Mouse (Mus musculus) liver, embryonic 13.5 days (tissue): ENCODE measurements around the gene Ccnt1. TPM values are rescaled to one million over a fixed set of nuclear protein-coding genes. Genes with fewer than 3 reads are reported as not detected.
"Not testable (repeated sequence)": the region's sequence is repeated elsewhere in the genome, so short reads cannot be mapped to it uniquely, and the experiment has no call there.

Source experiments
- ATAC-seq: fragments of 200-750 bp; cut with Nextera tagmentation; 2 replicates; pipeline ENCODE4 v1.8.0; 2017; ENCODE audit warnings: low read depth, mild to moderate bottlenecking, moderate number of reproducible peaks, moderate library complexity
- DNase-seq: peaks from one replicate; pipeline ENCODE4 v3.0.0; 2022
- H3K27ac ChIP-seq: fragments of 300-500 bp; sonication (generic); 2 replicates; pipeline ENCODE4 v1.5.1; 2015; ENCODE audit warnings: moderate library complexity, mild to moderate bottlenecking, inconsistent platforms
- H3K27me3 ChIP-seq: fragments of 300-500 bp; sonication (generic); 2 replicates; pipeline ENCODE4 v1.6.1; 2015; ENCODE audit warnings: mild to moderate bottlenecking, inconsistent platforms
- H3K36me3 ChIP-seq: fragments of 300-500 bp; sonication (generic); 2 replicates; pipeline ENCODE4 v1.6.1; 2015; ENCODE audit warnings: mild to moderate bottlenecking, inconsistent platforms
- H3K4me1 ChIP-seq: fragments of 300-500 bp; sonication (generic); replicated peaks from 2 replicates; pipeline ENCODE4 v1.6.1; 2015; ENCODE audit warnings: inconsistent platforms
- H3K4me2 ChIP-seq: fragments of 300-500 bp; sonication (generic); 2 replicates; pipeline ENCODE4 v1.6.1; 2015; ENCODE audit warnings: inconsistent platforms, mild to moderate bottlenecking, moderate library complexity
- H3K4me3 ChIP-seq: fragments of 300-500 bp; sonication (generic); replicated peaks from 2 replicates; pipeline ENCODE4 v1.5.1; 2015; ENCODE audit warnings: mild to moderate bottlenecking, inconsistent platforms
- H3K9ac ChIP-seq: fragments of 300-500 bp; sonication (generic); 2 replicates; pipeline ENCODE4 v1.6.1; 2015; ENCODE audit warnings: mild to moderate bottlenecking, inconsistent platforms
- H3K9me3 ChIP-seq: fragments of 300-500 bp; sonication (generic); replicated peaks from 2 replicates; pipeline ENCODE4 v1.6.1; 2016; ENCODE audit warnings: inconsistent platforms
- WGBS: fragments of 180-500 bp; shearing (Covaris S2); methylation state at CpG from one replicate; pipeline ENCODE4 v1.1.7; 2015; ENCODE audit not compliant: insufficient replicate concordance; 5-methylcytosine and 5-hydroxymethylcytosine counted together
- polyA plus RNA-seq: library from polyadenylated mRNA; unstranded; fragments of >200 nt; fragmentation: Nextera tagmentation; extraction: Ambion mirVana; gene quantifications from 2 replicates; pipeline ENCODE4 v1.2.1, GENCODE M21; 2015

Ccnt1 gene
- polyA plus RNA-seq, 1 experiment from 2014 or later = 27.4 TPM

DNA sequence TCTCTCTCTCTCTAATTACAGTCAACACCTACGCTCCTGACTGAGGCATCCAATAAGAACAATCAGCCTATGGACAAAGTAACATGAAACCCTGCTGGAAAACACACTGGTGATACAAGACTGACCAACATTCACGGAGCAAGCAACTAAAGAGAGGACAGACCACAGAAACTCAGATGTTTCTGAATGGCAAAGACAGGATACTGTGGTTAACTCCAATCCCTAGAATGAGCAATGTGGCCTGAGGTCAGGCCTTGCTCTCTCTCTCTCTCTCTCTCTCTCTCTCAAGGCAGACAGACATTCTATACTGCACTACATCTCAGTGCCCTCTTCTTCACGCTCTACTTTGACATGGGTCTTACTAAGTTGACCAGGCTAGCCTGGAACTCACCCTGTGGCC is 49.5 kb downstream of the Ccnt1 start:
- H3K4me3 ChIP-seq = no peak overlapping the region
- no peak for DNase-seq
- no peak overlapping the region for H3K27ac ChIP-seq
- ATAC-seq = no peak
- no peak overlapping the region for H3K9ac ChIP-seq
- peaks cover 8% of the 10 kb centered on the region for H3K4me1 ChIP-seq
- peaks cover 79% of the 10 kb centered on the region for H3K36me3 ChIP-seq
- 79% methylated on average over 3 of the region's 3 CpGs for WGBS
- H3K9me3 ChIP-seq = no peaks in the 10 kb centered on the region
- no peaks in the 10 kb centered on the region for H3K27me3 ChIP-seq
- H3K4me2 ChIP-seq = no peak overlapping the region

DNA sequence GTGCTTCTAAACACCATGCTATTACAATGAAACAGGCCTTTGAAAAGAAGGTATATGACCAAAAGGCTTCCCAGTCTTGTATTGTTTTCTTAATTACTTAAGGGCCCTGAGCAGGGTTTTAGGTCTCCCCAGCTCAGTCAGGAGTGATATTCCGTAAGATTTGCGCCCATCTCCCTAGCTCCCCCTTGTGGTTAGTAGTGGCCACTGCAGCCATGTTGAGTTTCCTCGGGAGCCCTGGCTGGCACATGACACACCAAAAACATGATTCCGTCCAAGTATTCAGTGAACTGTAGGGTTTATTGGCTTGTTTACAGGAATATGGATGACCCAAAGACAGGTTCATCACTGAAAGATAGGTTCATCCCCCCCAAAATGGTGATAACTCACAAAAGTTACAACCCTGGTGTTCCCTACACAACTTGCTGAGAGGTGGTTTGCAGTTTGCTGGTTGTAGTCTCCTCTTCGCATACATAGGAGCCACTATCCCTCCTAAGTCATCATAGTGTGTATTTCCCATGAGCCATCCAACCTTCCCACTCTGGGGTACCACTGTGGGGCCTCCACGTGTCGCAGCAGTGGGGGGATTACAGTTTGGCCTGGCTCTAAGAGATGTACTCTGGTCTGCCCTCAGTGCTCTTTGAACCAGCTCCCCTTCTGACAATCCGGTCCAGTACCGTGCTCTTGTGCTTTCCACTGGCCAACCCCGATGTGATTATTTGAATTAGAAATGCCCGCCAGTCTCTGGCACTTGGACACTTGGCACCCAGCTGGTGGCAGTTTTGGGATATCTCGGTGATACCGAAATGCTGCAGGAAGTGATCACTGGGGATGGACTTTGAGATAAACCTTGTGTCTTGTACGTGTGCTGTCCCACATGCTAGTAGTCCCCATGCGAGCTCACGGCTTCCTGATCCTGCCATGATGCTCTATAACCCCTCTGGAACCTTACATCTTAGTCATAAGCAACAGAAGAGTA is 53.1 kb downstream of the Ccnt1 start:
- peak; percentile 32; the same call in 1 of the 2 replicates for ATAC-seq
- Histone ChIP-seq H3K27ac (no peak overlapping the region; the same call in 1 of the 2 replicates), H3K9me3 (no peaks in the 10 kb centered on the region), H3K4me3 (no peak overlapping the region), H3K4me2 (no peak overlapping the region), H3K36me3 (peaks cover 46% of the 10 kb centered on the region), H3K9ac (no peak overlapping the region), H3K4me1 (peaks cover 9% of the 10 kb centered on the region; the same call in 1 of the 2 replicates), H3K27me3 (no peaks in the 10 kb centered on the region)
- peak; percentile 51 for DNase-seq
- 52% methylated on average over 16 of the region's 16 CpGs for WGBS

DNA sequence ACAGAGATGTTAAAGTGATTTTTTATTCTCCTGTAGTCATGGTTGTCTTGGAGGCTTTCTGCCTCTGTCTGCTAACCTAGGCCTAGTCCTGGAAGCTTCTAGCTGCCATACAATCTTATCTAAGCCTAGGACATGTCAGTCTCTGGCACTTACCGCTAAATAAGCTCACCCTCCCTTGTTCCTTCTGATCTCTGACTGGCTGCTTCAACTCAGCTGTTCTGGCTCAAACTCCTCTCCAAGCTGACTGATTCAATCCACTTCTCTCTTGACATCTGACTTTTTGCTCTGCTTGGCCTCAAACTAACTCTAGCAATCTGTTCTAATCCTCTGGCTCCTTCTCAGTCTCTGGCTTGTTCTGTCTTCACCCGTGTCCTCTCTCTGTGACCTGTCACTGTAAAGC is 55.9 kb downstream of the Ccnt1 start:
- not testable (repeated sequence) for H3K4me2 ChIP-seq, DNase-seq, H3K4me3 ChIP-seq, ATAC-seq, H3K9ac ChIP-seq, H3K27ac ChIP-seq, H3K27me3 ChIP-seq, H3K9me3 ChIP-seq
- Histone ChIP-seq H3K36me3 (peaks cover 19% of the 10 kb centered on the region), H3K4me1 (peaks cover 25% of the 10 kb centered on the region)
- 39% methylated on average over 2 of the region's 2 CpGs for WGBS

DNA sequence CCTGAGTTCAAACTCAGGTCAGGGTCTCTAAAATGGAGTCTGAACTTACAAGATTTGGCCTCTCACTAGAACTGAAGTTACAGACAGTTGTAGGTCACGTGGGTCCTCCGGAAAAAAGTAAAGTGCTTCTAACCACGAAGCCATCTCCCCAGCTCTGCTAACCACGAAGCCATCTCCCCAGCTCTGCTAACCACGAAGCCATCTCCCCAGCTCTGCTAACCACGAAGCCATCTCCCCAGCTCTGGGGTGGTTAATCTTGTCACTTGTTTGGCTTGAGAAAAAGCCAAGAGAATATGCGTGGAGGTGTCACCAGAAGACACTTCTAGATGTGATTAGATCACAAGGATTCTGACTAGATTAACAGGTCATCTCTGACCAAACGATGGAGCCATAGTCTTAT is 56.6 kb downstream of the Ccnt1 start:
- DNase-seq (no peak), ATAC-seq (no peak)
- Histone ChIP-seq H3K27me3 (no peaks in the 10 kb centered on the region), H3K9ac (no peak overlapping the region), H3K4me2 (no peak overlapping the region), H3K4me1 (peaks cover 25% of the 10 kb centered on the region), H3K36me3 (peaks cover 14% of the 10 kb centered on the region), H3K4me3 (no peak overlapping the region), H3K27ac (no peak overlapping the region), H3K9me3 (no peaks in the 10 kb centered on the region)
- 25% methylated on average over 8 of the region's 8 CpGs for WGBS

DNA sequence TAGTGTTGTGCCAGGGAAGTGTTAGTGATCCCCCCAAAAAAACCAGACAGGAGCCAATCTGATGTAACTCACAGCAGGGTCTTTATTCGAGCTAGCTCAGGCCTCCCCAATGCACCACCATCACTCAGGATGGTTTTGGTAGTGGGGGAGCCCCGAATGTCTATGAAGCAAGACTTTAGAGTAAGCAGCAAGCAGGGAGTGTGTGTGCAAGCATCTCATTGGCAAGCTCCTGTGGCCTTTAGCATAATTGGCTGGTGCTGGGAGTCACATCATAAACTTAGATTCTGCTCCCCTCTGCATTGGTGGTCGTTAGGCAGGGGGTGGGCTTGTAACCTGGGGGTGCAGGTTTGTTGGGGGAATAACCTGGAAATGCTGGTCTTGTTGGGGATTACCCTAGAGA is 57.0 kb downstream of the Ccnt1 start:
- Histone ChIP-seq H3K36me3 (peaks cover 14% of the 10 kb centered on the region), H3K4me1 (peaks cover 25% of the 10 kb centered on the region)
- ATAC-seq, H3K4me3 ChIP-seq, H3K27ac ChIP-seq, H3K9ac ChIP-seq, H3K4me2 ChIP-seq, H3K9me3 ChIP-seq, DNase-seq, H3K27me3 ChIP-seq: not testable (repeated sequence)
- WGBS = 40% methylated on average over 3 of the region's 3 CpGs

DNA sequence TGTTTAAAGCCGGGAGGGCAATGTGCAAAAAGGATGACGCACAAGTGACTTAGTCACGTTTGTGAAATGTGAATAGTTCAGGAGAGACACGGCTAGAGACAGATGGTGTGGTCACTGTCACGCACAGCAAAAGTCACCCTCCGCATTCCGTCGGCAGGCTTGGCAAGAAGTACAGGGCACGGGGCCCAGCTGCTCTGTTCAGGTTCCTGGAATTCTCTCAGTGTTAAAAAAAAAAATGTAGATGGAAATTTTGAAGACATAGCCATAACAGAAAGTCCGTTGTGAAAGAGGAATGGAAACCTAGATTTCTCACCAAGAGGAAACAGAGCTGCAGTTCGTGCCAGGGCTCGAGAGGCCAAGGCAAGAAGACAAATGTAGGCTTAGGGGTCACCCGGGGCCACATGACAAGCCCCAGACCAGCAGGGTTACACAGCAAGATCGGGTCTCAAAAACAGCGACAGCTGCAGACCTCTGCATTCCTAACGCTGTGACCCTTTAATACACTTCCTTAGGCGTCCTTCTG is 57.9 kb downstream of the Ccnt1 start:
- Histone ChIP-seq H3K9ac (no peak overlapping the region), H3K4me3 (no peak overlapping the region), H3K4me1 (peaks cover 25% of the 10 kb centered on the region), H3K27me3 (no peaks in the 10 kb centered on the region), H3K36me3 (peaks cover 6% of the 10 kb centered on the region), H3K27ac (no peak overlapping the region), H3K4me2 (no peak overlapping the region), H3K9me3 (no peaks in the 10 kb centered on the region)
- ATAC-seq (no peak), DNase-seq (no peak)
- WGBS = 58% methylated on average over 17 of the region's 17 CpGs

DNA sequence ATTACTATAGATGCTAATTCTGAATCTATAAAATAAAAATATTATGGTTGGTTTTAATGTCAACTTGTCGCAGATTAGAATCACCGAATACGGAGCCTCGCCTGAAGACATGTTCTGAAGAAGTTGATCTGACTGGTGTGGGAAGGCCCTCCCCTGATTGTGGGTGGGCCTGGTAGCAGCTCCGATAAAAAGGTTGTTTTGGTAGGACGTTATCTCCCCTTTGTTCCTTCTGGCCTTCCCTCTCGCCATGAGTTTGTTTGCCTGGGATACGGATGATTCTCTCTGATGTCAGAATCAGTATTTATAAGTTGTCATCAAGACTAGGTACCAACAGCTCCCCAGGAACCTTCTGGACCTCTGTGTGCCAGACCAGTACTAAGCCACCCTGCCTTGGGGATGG is 58.5 kb downstream of the Ccnt1 start:
- H3K27me3 ChIP-seq = no peaks in the 10 kb centered on the region
- no peaks in the 10 kb centered on the region for H3K9me3 ChIP-seq
- no peak overlapping the region for H3K27ac ChIP-seq
- no peak overlapping the region for H3K4me2 ChIP-seq
- H3K9ac ChIP-seq = no peak overlapping the region
- H3K36me3 ChIP-seq = 0 out of 2 replicates have a peak, but pooled peaks cover 3% of the 10 kb centered on the region
- DNase-seq = no peak
- H3K4me1 ChIP-seq = peaks cover 25% of the 10 kb centered on the region
- 36% methylated on average over 8 of the region's 8 CpGs for WGBS
- ATAC-seq = no peak
- H3K4me3 ChIP-seq = no peak overlapping the region

DNA sequence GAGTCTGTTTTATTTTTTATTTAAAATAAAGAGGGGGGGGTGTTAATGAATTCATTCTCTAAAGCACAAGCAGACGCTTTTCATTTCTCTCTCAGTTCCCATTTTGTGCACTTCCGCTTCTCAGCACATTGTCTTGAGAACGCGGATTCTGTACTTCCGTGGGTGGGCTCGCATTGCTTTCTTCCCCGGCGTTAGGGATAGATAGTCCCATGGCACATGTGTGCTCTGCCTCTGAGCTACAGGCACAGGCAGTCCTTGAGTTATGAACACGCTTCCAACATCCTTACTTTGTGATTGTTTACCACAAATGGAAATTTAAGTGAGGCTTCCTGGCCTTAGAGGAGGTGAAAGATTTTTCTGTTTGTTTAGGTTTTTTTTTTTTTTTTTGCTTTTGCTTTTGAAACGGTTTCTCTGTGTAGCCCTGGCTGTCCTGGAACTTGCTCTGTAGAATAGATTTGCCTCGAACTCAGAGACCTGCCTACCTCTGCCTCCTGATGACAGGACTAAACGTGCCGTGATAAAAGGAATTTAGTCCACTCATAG is 59.3 kb downstream of the Ccnt1 start:
- Histone ChIP-seq H3K9me3 (no peaks in the 10 kb centered on the region), H3K4me1 (peaks cover 25% of the 10 kb centered on the region), H3K4me2 (peak overlapping the region; percentile 58), H3K36me3 (no peaks in the 10 kb centered on the region), H3K27me3 (no peaks in the 10 kb centered on the region), H3K4me3 (0 out of 2 replicates have a peak overlapping the region, but pooled peaks have one; percentile 37), H3K27ac (peak overlapping the region; percentile 21; the same call in 1 of the 2 replicates), H3K9ac (no peak overlapping the region)
- ATAC-seq (no peak), DNase-seq (no peak)
- 45% methylated on average over 13 of the region's 13 CpGs for WGBS

DNA sequence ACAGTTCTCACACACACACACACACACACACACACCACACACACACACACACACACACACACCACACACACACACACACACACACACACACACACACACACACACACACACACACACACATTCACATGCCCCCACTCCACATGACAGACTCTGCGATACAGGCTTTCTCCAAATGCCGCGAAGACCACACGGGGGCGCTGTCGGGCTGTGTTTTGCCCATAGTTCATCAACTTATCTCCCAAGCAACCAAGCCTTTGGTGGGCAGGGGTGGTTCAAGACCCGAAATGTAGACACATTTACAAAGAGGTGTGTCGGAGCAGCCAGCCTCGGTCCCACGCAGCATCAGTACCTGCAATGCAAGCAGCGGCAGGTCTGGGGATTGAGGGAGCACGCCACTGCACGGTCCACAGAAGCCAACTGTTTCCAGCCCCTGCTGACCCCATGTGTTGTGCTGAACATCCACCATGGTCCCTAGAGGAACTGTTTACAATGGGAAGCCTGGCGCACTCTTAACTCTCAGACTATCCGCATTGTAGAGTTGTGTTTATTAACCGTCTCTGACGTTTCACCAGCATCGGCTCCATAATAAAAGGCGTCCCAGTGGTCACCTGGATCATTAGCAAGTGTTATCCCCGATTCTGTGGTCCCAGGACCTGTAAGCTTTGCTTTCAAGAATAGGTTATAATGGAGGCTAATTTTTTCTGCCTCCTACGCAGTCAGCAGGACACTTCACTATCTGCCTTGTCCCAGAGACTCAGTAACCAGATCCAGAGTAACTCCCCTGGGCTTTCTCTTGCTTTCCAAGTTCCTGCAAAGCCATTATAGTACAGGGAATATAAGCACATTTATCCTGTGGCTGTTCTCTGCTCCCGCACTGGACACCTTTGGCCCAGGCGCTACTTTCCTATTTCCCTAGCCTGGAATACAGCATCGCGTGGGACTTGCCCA is 60.0 kb downstream of the Ccnt1 start:
- H3K4me2 ChIP-seq = peak overlapping the region; percentile 58
- 24% methylated on average over 25 of the region's 25 CpGs for WGBS
- H3K9me3 ChIP-seq = no peaks in the 10 kb centered on the region
- H3K9ac ChIP-seq = no peak overlapping the region
- peak overlapping the region; percentile 37 for H3K4me3 ChIP-seq
- H3K36me3 ChIP-seq = no peaks in the 10 kb centered on the region
- peak; percentile 48 for ATAC-seq
- H3K27ac ChIP-seq = peak overlapping the region; percentile 14; the same call in 1 of the 2 replicates
- H3K27me3 ChIP-seq = no peaks in the 10 kb centered on the region
- DNase-seq = peak; percentile 63
- peaks cover 25% of the 10 kb centered on the region for H3K4me1 ChIP-seq

DNA sequence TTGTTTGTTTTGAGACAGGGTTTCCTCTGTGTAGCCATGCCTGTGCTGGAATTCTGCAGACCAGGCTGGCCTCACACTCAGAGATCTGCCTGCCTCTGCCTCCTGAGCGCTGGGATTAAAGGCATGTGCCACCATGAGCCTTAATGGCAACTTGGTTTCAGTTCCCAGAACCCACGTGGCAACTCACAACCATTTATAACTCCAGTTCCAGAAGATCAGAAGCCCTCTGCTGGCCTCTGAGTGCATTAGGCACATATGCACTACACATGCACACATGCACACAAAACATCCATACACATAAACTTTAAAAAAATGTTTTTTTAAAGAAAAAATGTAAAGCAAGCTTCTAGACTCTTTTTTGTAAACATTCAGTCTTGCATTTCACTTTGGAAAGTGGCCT is 61.3 kb downstream of the Ccnt1 start:
- Histone ChIP-seq H3K4me2 (no peak overlapping the region), H3K27me3 (no peaks in the 10 kb centered on the region), H3K9me3 (no peaks in the 10 kb centered on the region), H3K27ac (no peak overlapping the region), H3K9ac (no peak overlapping the region), H3K36me3 (no peaks in the 10 kb centered on the region), H3K4me3 (no peak overlapping the region), H3K4me1 (peaks cover 25% of the 10 kb centered on the region)
- DNase-seq (no peak), ATAC-seq (no peak)
- WGBS = 41% methylated on average over 2 of the region's 2 CpGs
